Mouse (Mus musculus) ovary, postnatal 36 days (tissue): ENCODE data around the gene Ddc.

Source experiments
- DNase-seq: peaks from one replicate; pipeline ENCODE4 v3.0.0; 2022; ENCODE audit warnings: low spot score, mixed read lengths

The Ddc gene

DNA sequence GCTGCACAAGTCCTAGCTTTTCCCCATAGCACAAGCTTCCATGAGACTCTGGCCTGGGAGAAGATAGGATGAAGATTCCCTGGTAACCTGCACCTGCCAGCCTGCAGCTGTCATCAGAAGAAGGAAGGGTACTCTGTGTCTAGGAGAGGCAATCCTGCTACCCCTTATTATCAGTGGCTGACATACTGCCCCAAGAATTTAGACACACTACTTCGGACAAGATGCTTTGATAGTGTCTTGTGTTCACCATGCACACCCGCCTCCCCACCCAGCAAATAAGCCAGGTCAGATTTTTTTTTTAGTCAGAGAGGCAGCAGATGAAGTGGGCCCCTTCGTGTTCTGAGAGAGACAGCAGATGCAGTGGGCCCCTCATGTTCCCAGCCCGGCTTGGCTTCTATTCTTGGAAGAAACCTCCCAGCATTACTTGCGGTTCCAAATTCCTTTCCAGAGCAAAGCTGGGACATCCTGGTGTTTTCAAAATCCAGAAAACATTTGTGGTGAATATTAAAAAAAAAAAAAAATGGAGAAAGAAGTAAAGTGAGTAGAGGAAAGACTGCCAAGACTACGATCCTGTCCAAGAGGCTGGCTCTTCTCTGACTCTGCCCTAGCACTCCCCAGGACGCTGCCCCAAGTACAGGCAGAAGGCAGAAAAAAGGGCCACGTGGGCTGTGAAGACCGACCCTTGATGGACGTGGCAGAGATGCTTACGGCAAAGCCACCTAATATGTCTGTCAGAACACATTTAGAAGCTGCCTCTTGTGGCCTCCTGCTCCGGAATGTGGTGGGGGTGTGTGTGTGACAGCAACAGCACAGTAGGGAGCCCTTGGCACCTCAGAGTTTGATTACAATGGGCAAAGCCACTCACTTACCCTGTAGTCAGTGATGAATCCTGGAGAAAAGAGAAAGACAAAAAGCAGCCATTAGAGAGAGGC lies 73.7 kb downstream of the Ddc start:
- no peak for DNase-seq

DNA sequence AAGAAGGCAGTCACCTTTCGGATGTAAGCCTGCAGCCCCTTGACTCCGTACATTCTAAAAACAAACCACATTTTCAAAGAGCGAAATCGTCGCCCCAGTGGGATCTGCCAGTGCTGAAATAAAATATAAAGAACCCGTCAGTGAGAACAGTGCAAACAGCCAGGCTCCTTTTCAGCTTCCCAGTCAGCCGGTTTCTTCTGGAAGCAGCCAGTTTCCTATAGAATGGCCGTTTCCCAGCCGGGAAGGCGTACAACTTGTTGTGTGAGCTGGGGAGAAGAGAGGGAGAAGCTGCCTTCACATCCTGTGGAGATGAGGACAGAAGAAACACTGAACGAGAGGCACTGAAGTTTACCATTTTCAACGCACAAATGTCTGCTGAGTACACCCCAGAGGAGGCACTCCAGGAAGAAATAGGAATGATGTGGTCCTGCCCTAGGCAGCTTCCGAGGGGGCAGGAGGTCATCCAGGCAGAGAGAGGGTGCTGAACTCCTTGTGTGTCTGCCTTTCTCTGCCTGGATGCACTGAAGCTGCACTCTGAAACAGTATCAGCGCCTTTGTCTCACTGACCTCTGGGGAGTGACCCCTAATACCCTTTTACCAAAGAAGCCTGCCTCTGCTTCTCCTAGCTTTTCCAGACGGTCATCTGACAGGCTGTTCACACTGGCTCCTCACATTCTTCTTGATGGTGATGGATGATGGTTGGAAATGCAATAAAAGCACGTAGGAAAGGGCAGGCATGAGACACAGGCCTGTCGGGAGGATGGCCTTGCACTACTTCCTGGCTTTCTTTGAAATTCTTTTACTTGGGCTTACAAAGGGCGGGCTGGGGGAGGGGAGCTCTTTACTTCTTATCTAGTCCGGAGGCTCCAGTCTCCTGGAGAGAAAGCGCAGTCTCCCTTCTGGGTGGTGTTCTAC lies 75.5 kb downstream of the Ddc start:
- DNase-seq, result peak; percentile 23

DNA sequence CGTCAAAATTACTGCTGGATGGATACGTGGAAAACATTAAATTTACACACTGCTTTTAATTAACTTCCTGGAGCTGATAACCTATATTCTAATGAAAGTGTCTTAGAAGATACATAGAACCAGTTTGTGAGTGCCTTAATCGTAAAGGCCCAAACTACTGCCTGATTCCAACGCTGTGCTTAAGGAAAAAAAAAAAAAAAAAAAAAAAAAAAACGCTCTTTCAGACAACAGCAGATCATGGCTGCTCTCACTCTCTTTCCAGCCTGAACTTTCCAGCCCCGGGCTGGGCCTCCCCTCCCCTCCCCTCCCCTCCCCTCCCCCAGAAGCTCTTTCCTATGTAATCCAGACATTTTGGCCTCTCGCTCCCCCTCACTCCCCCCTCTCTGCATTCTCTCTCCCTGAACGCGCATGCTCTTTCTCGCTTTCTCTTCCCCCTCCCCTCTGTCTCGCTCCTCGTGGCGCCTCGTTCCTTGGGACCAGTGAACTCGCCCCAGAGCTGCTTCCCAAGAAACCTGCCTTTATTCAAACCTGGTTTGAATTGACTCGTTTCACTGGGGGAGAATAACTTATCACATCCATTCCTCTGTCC lies 76.5 kb downstream of the Ddc start:
- DNase-seq, result peak; percentile 46

DNA sequence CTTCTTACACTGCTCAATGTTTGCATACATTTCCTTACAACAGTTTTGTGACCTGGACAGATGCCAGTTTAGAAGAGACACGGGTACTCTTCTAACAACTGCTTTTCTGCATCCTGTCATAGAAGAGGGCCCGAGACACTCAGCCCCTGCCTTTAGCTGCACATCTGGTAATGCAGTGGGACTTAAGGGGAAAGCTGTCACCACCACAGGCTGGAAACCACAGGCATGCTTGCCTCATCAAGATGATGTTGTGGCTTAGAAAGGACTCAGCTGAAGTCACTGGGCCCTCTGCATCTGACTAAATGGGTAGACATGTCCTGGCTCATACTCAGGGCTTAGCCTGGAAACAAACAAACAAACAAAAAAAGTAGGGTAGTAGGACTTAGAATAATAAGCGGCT lies 77.2 kb downstream of the Ddc start:
- no peak for DNase-seq

DNA sequence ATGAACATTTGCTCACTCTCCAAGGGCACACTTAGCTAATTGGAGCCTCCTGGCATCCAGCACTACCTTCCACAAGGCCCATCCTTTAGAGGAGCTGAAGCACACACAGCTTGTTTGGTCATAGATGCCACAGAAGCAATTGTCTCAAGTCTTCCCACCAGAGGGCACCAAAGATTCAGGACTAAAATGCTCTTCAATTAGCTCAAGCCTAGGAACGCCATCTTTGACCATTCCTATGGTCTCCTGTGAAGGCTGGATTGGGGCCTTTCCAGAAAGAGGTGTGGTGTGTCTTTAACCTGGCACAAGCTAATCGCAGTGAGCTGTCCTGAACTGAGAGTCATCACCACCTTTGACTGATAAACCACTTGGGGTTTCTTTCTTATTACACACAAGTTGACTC lies 77.7 kb downstream of the Ddc start:
- peak; percentile 34 for DNase-seq

DNA sequence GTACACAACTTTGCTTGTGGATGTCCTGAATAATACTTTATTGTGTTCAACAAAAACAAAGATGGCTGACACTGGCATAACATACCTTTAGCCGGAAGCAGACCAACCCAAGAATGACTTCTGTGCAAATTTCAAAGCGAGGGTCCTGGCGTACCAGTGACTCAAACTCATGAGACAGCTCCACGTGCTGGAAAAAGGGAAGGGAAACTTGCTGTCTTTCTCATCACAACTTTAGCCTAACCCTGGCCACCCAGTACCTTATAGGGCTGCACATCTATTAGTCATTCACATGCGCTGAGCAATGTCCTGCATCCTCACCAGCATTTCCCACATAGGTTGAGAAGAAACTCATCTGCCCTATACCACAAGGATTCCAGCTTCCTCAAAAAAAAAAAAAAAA lies 78.7 kb downstream of the Ddc start:
- DNase-seq, result no peak

DNA sequence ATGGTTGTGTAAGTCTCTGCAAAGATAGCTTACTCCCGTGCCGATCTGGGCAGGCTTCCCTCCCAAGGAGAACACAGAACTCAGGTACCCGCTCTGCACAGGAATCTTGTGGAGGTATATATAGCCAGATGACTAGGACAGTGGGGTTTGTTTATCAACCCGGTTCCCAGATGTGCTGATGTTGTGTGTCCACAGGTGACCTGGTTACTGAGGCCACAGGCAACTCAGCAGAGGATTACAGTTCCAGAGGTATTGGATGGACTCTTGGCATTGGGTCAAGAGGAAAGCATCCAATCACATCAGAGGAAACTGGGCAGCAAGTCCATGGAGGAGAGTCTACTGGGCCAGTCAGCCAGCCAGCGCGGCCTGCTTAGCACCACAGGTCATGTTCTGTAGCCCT lies 79.1 kb downstream of the Ddc start:
- DNase-seq, result no peak

DNA sequence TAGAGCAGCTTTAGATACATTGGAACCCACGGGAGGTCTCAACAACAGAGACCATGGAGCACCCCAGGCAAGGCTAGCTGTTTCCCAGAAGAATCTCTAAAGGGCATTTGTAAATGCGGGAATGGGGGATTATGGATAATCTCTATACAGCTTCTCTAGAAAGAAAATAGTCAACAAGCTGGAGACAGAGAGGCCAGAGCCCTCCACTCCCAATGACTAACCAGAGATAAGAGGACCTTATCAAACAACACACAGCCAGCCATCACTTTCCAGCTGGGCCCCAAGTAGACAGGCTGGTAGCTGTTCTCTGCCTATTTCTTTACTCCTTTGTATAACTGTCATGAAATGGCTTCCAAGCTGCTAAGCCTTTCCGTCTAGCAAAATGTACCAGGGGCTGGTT lies 82.2 kb downstream of the Ddc start:
- no peak for DNase-seq

DNA sequence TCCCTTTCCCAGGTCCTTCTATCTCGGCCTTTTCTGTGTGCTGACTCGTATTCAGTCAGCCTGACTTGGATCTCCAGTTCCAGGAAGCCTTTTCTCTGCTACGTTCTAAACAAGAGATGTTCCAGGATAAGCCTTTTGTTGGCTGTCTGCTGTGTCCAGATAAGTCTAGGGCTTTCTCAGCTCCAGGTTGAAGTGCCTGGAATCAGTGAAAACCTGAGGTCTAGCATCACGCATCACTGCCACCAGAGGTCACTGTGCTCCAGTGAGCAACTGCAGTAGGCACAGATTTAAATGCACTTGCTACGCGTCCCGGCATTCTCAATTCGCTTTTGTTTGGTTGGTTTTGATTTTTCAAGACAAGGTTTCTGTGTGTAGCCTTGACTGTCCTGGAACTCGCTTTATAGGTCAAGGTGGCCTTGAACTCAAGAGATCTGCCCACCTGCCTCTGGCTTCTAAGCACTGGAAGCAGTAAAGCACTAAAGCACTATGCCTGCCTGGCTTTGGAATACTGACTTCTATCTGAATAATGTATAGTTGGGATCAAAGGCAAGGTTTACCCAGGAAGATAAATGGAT lies 86.0 kb downstream of the Ddc start:
- DNase-seq, result peak; percentile 73

DNA sequence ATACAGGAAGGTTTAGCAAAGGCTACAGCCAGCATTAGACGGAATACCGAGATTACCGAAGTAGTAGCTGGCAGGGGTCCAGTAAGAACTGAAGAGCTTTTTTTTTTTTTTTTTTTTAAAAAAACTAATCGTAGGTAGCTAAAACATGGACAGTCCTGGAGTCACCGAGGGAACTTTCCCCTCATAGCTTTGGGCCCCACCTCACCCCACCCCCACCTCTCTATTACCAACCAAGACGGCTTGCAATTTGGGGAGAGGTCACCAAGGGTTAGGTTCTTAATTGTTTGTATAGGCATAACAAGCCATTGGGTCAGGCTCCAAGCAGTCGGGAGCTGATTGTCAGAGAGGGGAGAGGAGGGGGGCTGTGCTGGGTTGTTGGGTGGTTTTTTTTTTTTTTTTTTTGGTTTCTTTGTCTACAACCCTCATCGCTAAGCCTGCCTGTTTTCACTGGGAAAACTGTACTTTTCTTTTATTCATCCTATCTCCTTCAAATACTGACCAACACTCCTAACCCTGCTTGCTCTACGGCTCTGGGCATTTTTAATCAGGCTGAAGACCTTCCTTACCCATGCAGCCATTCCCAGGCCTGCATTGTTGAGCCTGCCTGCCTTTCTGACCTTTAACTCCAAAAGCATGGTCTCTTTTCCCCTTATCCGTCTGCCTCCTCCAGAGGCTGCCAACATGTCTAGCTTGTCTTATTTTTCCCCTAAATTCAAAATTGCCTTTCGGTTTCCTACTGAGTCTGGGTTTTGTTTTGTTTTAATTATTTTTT lies 88.4 kb downstream of the Ddc start:
- DNase-seq, result no peak

DNA sequence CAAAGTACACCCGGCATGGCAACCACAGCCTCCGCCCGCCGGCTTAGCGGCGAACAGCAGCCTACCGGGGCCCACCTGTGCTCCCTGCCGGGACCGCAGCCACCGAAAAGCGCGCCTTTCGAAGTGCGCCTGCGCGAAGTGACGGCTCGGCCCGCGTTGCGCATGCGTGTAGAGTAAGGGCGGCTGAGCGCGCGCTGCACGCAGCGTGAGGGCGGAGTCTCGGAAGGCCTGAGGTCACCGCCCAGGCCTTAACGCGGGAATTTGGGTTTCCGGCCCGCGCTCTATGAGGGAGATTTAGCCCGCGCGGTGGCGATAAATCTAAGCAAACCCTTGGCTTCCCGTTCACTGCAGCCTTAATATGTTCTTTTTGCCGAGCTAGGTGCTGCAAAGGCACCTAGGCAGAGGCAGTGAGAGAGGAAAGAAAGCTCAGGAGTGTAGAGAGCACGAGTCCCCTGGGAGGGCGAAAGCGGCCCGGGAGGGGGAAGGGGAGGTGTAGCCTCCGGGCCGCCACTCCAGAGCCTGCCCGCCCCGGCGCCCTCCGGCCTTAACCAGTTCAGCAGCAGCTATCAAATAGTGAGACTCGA lies 89.0 kb downstream of the Ddc start, which contains the start of gene Fignl1:
TSS of gene Fignl1 (minus strand) at position 143 of the 584 bp plus-strand sequence.
- peak; percentile 97 for DNase-seq

DNA sequence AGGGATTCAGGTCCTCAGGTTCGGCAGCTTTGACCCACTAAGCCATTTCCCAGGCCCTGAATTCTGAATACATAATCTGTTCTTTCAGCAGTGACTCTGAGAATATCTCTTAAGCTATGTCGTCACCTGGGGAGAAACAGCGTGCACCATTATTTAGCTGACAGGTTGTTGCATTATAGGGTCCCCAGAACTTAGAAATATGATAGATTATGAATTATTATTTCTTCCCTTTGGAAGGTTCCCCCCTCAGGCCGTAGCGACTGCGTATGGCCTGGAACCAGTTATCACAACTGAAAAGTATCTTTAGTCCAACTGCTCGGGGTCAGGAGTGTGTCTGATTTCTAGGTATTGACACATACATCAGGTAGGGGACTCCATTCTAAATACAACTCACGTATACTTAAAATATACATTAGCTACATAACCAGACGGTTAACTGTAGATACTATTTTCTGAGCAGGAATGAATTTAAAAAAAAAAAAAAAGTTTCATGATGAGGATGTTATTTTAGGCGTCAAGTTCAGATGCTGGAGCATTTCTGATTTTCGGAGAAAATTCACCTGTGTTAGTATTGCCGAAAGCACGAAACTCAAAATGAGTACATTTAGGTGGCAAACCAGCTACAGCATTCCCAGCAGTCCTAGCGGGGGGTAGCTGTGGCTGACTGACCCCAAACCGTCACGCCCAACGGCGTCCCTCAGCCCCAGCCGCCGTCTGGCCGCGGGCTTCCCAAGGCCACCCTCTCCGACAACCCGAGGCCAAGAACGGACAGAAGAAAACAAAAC lies 89.7 kb downstream of the Ddc start:
- DNase-seq, result no peak

DNA sequence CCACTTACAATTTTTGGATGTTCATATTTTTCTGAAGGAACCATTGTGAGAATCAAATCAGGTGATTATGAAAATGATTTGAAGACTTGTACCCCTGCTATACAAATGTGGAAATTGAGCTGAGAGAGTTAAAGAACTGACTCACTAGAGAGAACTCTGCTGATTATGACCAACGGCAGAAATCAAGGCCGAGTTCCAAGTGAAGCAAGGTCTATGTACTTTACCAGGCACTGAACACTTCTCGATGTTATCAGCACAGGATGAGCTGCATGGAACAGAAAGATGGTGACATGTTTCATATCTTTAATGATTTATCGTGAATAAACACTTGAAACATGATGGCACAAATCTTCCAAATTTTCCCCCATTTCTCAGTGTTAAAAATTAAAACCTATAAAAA lies 92.0 kb downstream of the Ddc start:
- DNase-seq, result no peak

DNA sequence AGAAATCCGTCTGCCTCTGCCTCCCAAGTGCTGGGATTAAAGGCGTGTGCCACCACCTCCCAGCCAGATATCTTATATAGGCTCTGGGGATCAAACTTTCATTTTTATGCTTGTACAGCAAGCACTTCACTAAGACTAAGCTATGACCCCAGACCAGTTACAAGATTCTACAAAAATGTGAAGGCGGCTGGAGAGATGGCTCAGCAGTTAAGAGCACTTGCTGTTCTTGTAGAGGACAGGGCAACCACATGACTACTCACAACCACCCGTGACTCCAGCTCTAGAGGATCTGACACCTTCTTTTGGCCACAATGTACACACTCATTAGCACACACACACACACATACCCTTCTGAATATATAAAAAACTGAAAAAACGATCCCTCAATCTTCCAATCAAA lies 93.5 kb downstream of the Ddc start:
- no peak for DNase-seq

DNA sequence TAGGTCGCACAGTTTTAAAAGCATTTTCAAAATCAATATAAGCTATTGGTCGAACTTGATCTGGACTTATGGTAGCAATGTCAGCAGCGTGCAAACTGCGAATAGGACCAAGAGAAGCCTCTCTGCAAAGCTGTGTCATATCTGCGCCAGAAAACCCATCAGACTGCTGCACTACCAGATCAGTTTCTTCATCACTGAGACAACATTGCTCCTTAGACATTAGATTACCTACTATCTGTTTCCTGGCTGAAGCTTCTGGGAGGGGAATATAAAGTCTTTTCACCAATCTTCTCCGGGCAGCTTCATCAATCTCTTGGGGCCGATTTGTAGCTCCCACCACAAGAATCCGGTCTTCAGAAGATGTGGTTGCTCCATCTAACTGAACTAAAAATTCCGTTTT lies 96.9 kb downstream of the Ddc start:
- DNase-seq, result no peak

DNA sequence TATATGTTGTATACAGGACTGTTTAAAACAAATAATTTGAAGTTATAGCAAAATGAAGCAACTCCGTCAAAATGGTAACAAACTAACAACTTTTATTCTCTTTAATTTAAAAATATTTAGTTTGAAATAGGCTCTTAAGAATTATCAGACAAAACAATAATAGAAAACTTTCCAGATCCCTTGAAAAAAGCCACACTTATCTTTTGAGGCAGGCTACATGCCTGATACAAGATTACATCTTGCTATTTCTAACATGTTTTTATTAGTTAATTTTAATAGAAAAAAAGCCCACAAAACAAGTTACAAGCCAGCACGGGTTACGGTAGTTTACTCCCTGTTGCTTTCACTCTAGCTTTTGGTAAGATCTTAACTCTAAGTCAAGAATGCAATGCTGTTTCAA lies 97.6 kb downstream of the Ddc start:
- no peak for DNase-seq

DNA sequence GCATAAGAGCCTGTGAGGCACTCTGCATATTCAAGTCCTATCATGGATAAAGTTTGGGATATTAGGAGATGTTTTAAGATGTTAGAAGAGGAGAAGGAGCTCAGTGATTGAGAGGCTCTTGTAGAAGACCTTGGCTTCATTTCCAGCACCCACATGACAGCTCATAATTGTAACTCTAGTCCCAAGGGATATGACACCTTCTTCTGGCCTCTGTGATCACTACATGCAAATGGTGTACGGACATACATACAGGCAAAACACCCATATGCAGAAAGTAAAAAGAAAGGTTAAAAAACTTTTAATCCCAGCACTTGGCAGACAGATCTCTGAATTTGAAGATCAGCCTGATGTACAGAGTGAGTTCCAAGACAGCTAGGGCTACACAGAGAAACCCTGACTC lies 99.3 kb downstream of the Ddc start:
- DNase-seq, result no peak

DNA sequence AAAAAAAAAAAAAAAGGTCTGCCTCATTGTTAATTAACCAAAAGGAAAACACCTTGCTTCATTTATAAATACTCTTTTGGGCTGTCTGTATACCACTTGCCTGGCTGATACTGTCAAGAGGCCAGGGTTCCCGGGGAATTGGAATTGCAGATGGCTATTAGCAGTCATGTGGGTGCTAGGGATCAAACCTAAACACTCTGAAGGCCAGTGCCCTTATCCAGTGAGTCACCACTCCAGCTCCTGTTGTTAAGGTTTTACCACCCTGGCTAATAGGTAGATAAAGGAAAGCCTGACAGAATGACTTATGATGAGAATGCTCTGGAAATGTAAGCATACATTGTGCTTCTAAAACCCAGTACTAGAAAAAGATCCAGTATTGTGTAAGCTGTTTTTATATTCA lies 103.3 kb downstream of the Ddc start:
- no peak for DNase-seq

DNA sequence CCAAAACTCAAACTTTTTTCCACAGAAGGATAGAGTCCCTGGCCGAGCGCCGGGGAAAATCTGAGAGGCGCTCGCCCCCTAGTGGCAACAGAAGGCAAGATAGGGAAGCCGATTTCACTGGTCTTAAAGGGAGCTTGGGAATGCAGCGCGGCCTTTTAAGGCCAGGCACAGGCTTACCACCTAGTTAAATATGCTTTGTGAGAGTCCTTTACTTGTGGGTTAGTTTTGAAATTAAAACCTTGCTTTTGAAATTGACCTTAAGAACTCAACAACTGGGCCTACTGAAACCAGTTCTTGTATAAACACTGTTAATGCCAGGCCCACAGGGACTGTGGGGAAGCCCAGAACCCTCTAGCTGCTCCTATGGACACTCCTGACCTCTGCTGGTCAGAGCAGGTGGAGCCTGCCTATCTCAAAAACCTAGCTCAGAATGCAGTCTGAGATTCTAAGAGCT lies 109.4 kb downstream of the Ddc start:
- DNase-seq, result peak; percentile 75

DNA sequence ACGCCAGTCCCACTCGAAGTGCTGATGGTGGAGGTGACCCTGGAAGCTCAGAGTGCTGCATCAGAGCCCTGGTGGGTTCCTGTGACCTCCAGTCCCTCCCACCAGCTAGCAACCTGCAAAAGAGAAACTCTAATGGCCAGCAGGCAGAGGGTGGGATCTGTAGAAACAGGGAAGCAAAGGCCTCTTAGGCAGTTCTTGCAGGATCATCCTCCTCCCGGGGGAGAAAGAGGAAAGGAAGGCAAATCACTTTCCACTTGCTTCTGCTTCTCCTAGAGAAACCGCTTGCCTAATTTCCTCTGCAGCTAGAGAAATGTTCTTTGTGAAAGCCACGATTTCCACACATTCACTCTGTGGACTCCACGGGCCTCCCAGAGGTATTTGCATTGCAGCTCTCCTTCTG lies 112.5 kb downstream of the Ddc start:
- DNase-seq, result no peak
